Mouse (Mus musculus) midbrain, postnatal 0 days (tissue): Measurements from ENCODE around the gene Necab3. TPM values are rescaled to one million over a fixed set of nuclear protein-coding genes. Genes with fewer than 3 reads are reported as not detected.

Source experiments
- ATAC-seq: fragments of 200-750 bp; cut with Nextera tagmentation; 2 replicates; pipeline ENCODE4 v1.8.0; 2017; ENCODE audit warnings: moderate number of reproducible peaks, mild to moderate bottlenecking, moderate TSS enrichment, moderate library complexity; ENCODE audit not compliant: low FRiP score
- DNase-seq: peaks from one replicate; pipeline ENCODE4 v3.0.0-alpha.2; 2015; ENCODE audit warnings: low spot score
- H3K27ac ChIP-seq: fragments of 300-500 bp; sonication (generic); 2 replicates; pipeline ENCODE4 v1.5.1; 2014; ENCODE audit warnings: low read depth, mild to moderate bottlenecking, low read length, mixed read lengths
- H3K27me3 ChIP-seq: fragments of 300-500 bp; sonication (generic); 2 replicates; pipeline ENCODE4 v1.6.1; 2014; ENCODE audit warnings: low read length, control low read depth, mixed read lengths; ENCODE audit not compliant: insufficient read depth
- H3K36me3 ChIP-seq: fragments of 300-500 bp; sonication (generic); 2 replicates; pipeline ENCODE4 v1.6.1; 2014; ENCODE audit warnings: low read length, control low read depth, mixed read lengths; ENCODE audit not compliant: insufficient read depth
- H3K4me1 ChIP-seq: fragments of 300-500 bp; sonication (generic); 2 replicates; pipeline ENCODE4 v1.6.1; 2014; ENCODE audit warnings: mild to moderate bottlenecking, control low read depth, antibody characterized with exemption, low read length, mixed read lengths; ENCODE audit not compliant: insufficient read depth
- H3K4me2 ChIP-seq: fragments of 300-500 bp; sonication (generic); 2 replicates; pipeline ENCODE4 v1.6.1; 2014; ENCODE audit warnings: low read depth, mild to moderate bottlenecking, low read length, mixed read lengths; ENCODE audit not compliant: poor library complexity, severe bottlenecking
- H3K4me3 ChIP-seq: fragments of 300-500 bp; sonication (generic); 2 replicates; pipeline ENCODE4 v1.5.1; 2014; ENCODE audit warnings: low read depth, mild to moderate bottlenecking, low read length, moderate library complexity
- H3K9ac ChIP-seq: fragments of 300-500 bp; sonication (generic); replicated peaks from 2 replicates; pipeline ENCODE4 v1.6.1; 2014; ENCODE audit warnings: mild to moderate bottlenecking, low read length, moderate library complexity, mixed read lengths; ENCODE audit not compliant: poor library complexity, severe bottlenecking
- H3K9me3 ChIP-seq: fragments of 300-500 bp; sonication (generic); 2 replicates; pipeline ENCODE4 v1.6.1; 2016; ENCODE audit warnings: low read length, control low read depth
- CTCF ChIP-seq: IDR thresholded peaks from 2 replicates; pipeline ENCODE4 v1.5.1; 2016; ENCODE audit warnings: antibody characterized with exemption, mild to moderate bottlenecking
- WGBS: fragments of 180-500 bp; shearing (Covaris S2); extraction: QIAGEN DNeasy Blood & Tissue Kit; methylation state at CpG from one replicate; pipeline ENCODE4 v1.1.7; 2014; 5-methylcytosine and 5-hydroxymethylcytosine counted together
- polyA plus RNA-seq: library from polyadenylated mRNA; unstranded; fragments of >200 nt; fragmentation: Nextera tagmentation; extraction: Ambion mirVana; gene quantifications from 2 replicates; pipeline ENCODE4 v1.2.1, GENCODE M21; 2015
- total RNA-seq: library from RNA; depleted of rRNA; stranded (reverse); fragments of >200 nt; gene quantifications from 2 replicates; pipeline ENCODE4 v1.2.3, GENCODE M21; 2014

The Necab3 gene
- total and polyA plus RNA-seq, 2 experiments from 2014 or later: 18.1 to 27.7 TPM

DNA sequence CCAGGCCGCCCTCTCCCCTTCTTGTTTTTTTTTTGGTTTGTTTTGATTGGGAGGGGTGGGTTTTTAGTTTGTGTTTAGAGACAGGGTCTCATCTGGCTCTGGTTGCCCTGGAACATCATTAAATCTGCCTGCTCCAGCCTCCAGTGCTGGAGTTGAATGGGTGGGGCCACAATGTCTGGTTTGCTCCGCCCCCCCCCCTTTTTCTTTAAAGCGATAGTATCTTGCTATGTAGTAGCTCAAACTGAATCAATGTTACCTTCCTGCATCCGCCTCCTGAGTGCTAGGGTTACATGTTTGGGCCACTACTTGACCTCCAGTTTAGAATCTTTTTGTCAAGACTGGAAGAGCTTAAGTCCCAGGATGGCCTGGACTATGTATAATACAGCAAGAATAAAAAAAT, 12.6 kb upstream of the Necab3 start:
- Histone ChIP-seq H3K9ac (no peak overlapping the region), H3K36me3 (no peaks in the 10 kb centered on the region), H3K9me3 (no peaks in the 10 kb centered on the region), H3K27me3 (no peaks in the 10 kb centered on the region), H3K4me1 (0 out of 2 replicates have a peak, but pooled peaks cover 5% of the 10 kb centered on the region), H3K4me2 (no peak overlapping the region), H3K4me3 (no peak overlapping the region), H3K27ac (no peak overlapping the region)
- 85% methylated on average over 4 of the region's 4 CpGs for WGBS
- TF ChIP-seq CTCF: no peak
- DNase-seq (no peak), ATAC-seq (no peak)

DNA sequence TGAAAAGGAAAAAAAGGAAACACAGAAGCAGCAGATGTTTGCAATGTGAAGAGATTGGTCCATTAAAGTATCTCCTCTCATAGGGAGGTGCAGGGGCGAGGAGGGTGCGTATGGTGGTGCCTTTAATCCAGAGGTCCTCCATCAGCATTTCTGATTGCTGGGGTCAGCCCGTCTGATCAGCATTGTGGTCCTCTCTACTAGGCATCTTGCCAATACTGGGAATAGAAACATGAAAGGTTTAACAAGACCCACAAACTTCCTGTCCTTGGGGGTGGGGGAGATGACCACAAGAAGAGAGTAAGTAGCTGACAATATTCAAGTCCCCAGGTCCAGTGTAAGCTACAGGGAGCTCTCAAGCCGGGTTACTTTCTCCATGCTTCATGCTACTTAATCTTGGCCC, 12.0 kb upstream of the Necab3 start:
- Histone ChIP-seq H3K4me3 (no peak overlapping the region), H3K4me2 (peak overlapping the region; percentile 99; the same call in 1 of the 2 replicates), H3K27me3 (no peaks in the 10 kb centered on the region), H3K9ac (no peak overlapping the region), H3K4me1 (0 out of 2 replicates have a peak, but pooled peaks cover 5% of the 10 kb centered on the region), H3K9me3 (no peaks in the 10 kb centered on the region), H3K36me3 (no peaks in the 10 kb centered on the region), H3K27ac (no peak overlapping the region)
- no peak for DNase-seq
- no peak for TF ChIP-seq CTCF
- 56% methylated on average over 4 of the region's 4 CpGs for WGBS
- no peak for ATAC-seq

DNA sequence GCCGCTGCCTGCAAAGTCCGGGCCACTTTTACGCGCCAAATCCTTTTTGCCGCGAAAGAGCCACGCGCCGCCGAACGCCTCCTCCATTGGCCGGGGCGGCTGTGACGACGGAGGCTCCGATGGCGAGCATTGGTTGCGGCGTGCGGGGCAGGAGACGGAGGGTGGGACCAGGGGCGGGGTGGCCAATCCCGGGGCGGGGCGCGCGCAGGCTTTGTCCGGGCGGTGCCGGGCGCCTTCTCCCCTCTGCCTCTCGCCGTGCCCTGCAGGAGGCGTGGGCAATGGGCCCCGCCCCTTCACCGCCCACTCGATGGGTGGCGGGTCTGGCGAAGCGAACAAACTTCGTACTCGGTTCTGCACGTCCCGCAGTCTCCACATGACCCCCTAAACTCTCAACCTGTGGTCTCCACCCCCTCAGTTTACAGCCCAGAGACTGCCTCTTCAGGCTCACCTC, 11.2 kb upstream of the Necab3 start, which contains the start of gene E2f1:
TSS of gene E2f1 (minus strand) at position 57 of the 451 bp plus-strand sequence.
- TF ChIP-seq CTCF: peak; percentile 21
- no peaks in the 10 kb centered on the region for H3K36me3 ChIP-seq
- under 1% methylated on average over 42 of the region's 44 CpGs for WGBS
- no peaks in the 10 kb centered on the region for H3K27me3 ChIP-seq
- ATAC-seq: peak; percentile 98
- peak within 1 kb of the TSS; percentile 29; the same call in 1 of the 2 replicates for H3K9ac ChIP-seq
- peak within 1 kb of the TSS; percentile 99 for H3K4me2 ChIP-seq
- H3K27ac ChIP-seq: no peak within 1 kb of the TSS
- peak within 1 kb of the TSS; percentile 70 for H3K4me3 ChIP-seq
- DNase-seq: peak; percentile 96
- H3K4me1 ChIP-seq: 0 out of 2 replicates have a peak, but pooled peaks cover 5% of the 10 kb centered on the region
- no peaks in the 10 kb centered on the region for H3K9me3 ChIP-seq

DNA sequence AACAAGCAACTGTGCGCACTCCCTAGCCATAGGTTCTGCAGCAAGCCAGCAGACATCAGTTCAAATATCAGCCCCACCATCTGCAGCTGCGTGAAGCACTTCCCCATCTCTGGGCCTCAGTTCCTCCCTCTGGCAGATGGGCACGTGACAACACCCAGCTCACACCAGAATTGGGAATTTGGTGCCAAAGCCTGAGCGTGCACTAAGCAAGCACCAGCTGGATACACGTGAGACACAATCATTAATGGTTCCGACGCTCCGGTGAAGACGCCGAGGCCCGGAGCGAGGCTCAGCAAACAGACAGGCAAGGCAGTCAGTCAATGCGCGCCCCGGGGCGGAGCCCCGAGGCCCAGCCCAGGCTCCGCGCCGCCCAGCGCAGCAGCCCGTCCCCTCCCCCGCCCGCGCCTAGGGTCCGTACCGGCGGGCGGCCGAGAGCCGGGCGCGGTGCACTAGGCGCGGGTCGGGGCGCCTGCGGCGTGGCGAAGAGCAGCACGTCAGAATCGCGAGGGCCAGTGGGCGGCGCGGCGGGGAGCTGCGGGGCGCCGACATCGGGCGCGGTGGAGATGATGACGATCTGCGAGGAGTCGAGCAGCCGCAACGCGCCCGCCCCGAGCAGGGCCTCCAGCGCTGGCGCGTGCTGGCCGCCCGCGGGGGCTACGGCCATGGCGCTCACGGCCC, 10.5 kb upstream of the Necab3 start:
- Histone ChIP-seq H3K4me1 (0 out of 2 replicates have a peak, but pooled peaks cover 5% of the 10 kb centered on the region), H3K27me3 (no peaks in the 10 kb centered on the region), H3K4me3 (peak overlapping the region; percentile 70), H3K9me3 (no peaks in the 10 kb centered on the region), H3K27ac (no peak overlapping the region), H3K9ac (peak overlapping the region; percentile 25; the same call in 1 of the 2 replicates), H3K36me3 (no peaks in the 10 kb centered on the region), H3K4me2 (peak overlapping the region; percentile 99)
- DNase-seq: peak; percentile 38
- TF ChIP-seq CTCF: no peak
- ATAC-seq: peak; percentile 65
- WGBS: 1% methylated on average over 55 of the region's 70 CpGs

DNA sequence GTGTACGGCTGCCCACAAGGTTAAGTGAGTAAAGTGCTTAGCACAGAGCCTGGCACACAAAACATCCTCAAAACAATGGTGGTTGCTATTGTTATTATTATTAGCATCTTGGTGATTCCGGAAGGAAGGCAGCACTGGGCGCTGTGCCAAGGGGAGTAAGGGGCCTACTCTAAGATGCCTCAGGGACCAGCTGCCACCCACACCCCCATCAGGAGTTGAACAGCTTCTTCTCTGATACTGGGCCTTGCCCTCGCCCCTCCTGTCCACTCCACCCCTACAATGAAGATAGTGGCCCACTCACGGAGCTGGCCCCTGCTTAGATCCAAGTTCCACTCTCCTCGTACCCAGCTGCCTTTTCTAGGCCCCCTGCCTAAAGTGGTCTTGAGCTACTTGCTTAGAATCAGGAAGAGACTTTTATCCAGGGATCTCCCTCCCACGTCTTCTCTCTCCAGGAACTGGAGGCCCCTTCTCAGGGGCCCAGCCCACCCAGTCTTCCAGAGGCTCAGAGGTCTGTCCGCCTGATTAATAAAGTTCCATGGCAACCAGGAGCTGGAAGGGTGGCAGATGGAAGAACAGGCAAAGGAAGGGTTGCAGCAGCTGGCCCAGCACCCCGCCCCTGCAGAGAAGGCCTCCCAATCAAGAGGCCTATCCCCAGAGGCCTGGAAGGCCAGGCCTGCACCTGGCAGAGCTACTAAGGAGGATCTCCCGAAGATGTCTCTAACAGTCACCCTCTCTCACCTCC, 9.8 kb upstream of the Necab3 start:
- H3K27me3 ChIP-seq: no peaks in the 10 kb centered on the region
- H3K4me3 ChIP-seq: peak overlapping the region; percentile 70; the same call in 1 of the 2 replicates
- H3K27ac ChIP-seq: no peak overlapping the region
- H3K9ac ChIP-seq: no peak overlapping the region
- WGBS: 16% methylated on average over 10 of the region's 10 CpGs
- H3K4me1 ChIP-seq: 0 out of 2 replicates have a peak, but pooled peaks cover 5% of the 10 kb centered on the region
- DNase-seq: peak; percentile 52
- peak overlapping the region; percentile 99 for H3K4me2 ChIP-seq
- no peaks in the 10 kb centered on the region for H3K9me3 ChIP-seq
- no peak for ATAC-seq
- no peaks in the 10 kb centered on the region for H3K36me3 ChIP-seq
- no peak for TF ChIP-seq CTCF

DNA sequence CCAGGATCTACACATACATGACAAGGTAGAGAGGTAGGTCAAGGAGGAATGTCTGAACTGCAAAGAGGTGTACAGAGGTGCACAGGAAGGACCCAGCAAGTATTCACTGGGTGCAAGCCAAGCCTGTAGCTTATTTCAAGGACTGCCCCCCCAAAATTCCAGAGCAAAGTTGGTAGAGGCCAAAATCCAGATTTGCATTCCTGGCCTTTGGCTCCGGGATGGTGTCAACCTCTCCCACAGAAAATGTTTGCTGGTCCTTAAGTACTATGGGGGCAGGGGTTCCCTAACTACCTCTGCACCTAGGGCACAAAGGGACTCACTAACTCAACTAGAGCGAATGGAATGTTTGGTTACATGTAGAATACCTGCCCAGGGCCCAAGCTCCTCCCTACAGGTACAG, 9.1 kb upstream of the Necab3 start:
- WGBS: 62% methylated on average over 2 of the region's 2 CpGs
- Histone ChIP-seq H3K4me2 (no peak overlapping the region), H3K27ac (no peak overlapping the region), H3K27me3 (no peaks in the 10 kb centered on the region), H3K9ac (no peak overlapping the region), H3K4me1 (0 out of 2 replicates have a peak, but pooled peaks cover 5% of the 10 kb centered on the region), H3K9me3 (no peaks in the 10 kb centered on the region), H3K36me3 (no peaks in the 10 kb centered on the region), H3K4me3 (no peak overlapping the region)
- TF ChIP-seq CTCF: no peak
- DNase-seq (no peak), ATAC-seq (no peak)
